Mouse (Mus musculus): ENCODE measurements around the gene Idh3a. TPM values are rescaled to one million over a fixed set of nuclear protein-coding genes. Genes with fewer than 3 reads are reported as not detected.

Idh3a gene
- polyA plus RNA-seq, 1 experiment from 2014 or later, result 159 TPM

GRCm38 (mm10) chr9:54646252-54646651 is 60.1 kb downstream of the Idh3a start:
- H3K4me2 ChIP-seq (ENCODE audit: low read depth, low read length), result no peak overlapping the region
- H3K36me3 ChIP-seq (ENCODE audit: control insufficient read depth, insufficient read depth, low read length), result no peaks in the 10 kb centered on the region
- H3K4me1 ChIP-seq (ENCODE audit: control insufficient read depth, insufficient read depth, low read length), result no peaks in the 10 kb centered on the region
- no peak overlapping the region for H3K27ac ChIP-seq (replicated peaks; ENCODE audit: low read depth, low read length)
- H3K9me3 ChIP-seq (ENCODE audit: control insufficient read depth, low read length), result no peaks in the 10 kb centered on the region
- DNase-seq (ENCODE audit: low spot score), result no peak
- H3K9ac ChIP-seq (ENCODE audit: low read depth, low read length), result no peak overlapping the region
- H3K4me3 ChIP-seq (ENCODE audit: low read depth, low read length), result no peak overlapping the region
- WGBS, result 70% methylated on average over 9 of the region's 9 CpGs
- no peak for ATAC-seq (ENCODE audit: low read depth)
- H3K27me3 ChIP-seq (replicated peaks; ENCODE audit: control insufficient read depth, insufficient read depth, low read length), result no peaks in the 10 kb centered on the region

GRCm38 (mm10) chr9:54647456-54647855 is 61.3 kb downstream of the Idh3a start:
- no peak overlapping the region for H3K9ac ChIP-seq (ENCODE audit: low read depth, low read length)
- H3K4me1 ChIP-seq (ENCODE audit: control insufficient read depth, insufficient read depth, low read length), result no peaks in the 10 kb centered on the region
- H3K27ac ChIP-seq (replicated peaks; ENCODE audit: low read depth, low read length), result no peak overlapping the region
- H3K4me3 ChIP-seq (ENCODE audit: low read depth, low read length), result no peak overlapping the region
- no peak overlapping the region for H3K4me2 ChIP-seq (ENCODE audit: low read depth, low read length)
- no peaks in the 10 kb centered on the region for H3K27me3 ChIP-seq (replicated peaks; ENCODE audit: control insufficient read depth, insufficient read depth, low read length)
- H3K36me3 ChIP-seq (ENCODE audit: control insufficient read depth, insufficient read depth, low read length), result no peaks in the 10 kb centered on the region
- no peak for ATAC-seq (ENCODE audit: low read depth)
- no peak for DNase-seq (ENCODE audit: low spot score)
- H3K9me3 ChIP-seq (ENCODE audit: control insufficient read depth, low read length), result no peaks in the 10 kb centered on the region
- 64% methylated on average over 2 of the region's 2 CpGs for WGBS

- no peak overlapping the region for H3K4me2 ChIP-seq (ENCODE audit: low read depth, low read length)
- H3K9ac ChIP-seq (ENCODE audit: low read depth, low read length), result no peak overlapping the region
- H3K4me1 ChIP-seq (ENCODE audit: control insufficient read depth, insufficient read depth, low read length), result no peaks in the 10 kb centered on the region
- H3K4me3 ChIP-seq (ENCODE audit: low read depth, low read length), result no peak overlapping the region
- DNase-seq (ENCODE audit: low spot score) (no peak), ATAC-seq (ENCODE audit: low read depth) (no peak)
- 79% methylated on average over 1 of the region's 1 CpGs for WGBS
- H3K9me3 ChIP-seq (ENCODE audit: control insufficient read depth, low read length), result no peaks in the 10 kb centered on the region
- H3K27ac ChIP-seq (replicated peaks; ENCODE audit: low read depth, low read length), result no peak overlapping the region
- no peaks in the 10 kb centered on the region for H3K27me3 ChIP-seq (replicated peaks; ENCODE audit: control insufficient read depth, insufficient read depth, low read length)
- H3K36me3 ChIP-seq (ENCODE audit: control insufficient read depth, insufficient read depth, low read length), result no peaks in the 10 kb centered on the region
Measured at GRCm38 (mm10) chr9:54649360-54649759, 63.2 kb downstream of the Idh3a start.

GRCm38 (mm10) chr9:54652778-54653177 is 66.6 kb downstream of the Idh3a start:
- Histone ChIP-seq H3K27me3 (replicated peaks; ENCODE audit: control insufficient read depth, insufficient read depth, low read length) (no peaks in the 10 kb centered on the region), H3K36me3 (ENCODE audit: control insufficient read depth, insufficient read depth, low read length) (no peaks in the 10 kb centered on the region), H3K27ac (replicated peaks; ENCODE audit: low read depth, low read length) (no peak overlapping the region), H3K9ac (ENCODE audit: low read depth, low read length) (no peak overlapping the region), H3K4me2 (ENCODE audit: low read depth, low read length) (no peak overlapping the region), H3K4me1 (ENCODE audit: control insufficient read depth, insufficient read depth, low read length) (no peaks in the 10 kb centered on the region), H3K9me3 (ENCODE audit: control insufficient read depth, low read length) (no peaks in the 10 kb centered on the region), H3K4me3 (ENCODE audit: low read depth, low read length) (no peak overlapping the region)
- ATAC-seq (ENCODE audit: low read depth) (no peak), DNase-seq (ENCODE audit: low spot score) (no peak)
- 82% methylated on average over 2 of the region's 2 CpGs for WGBS

Other genes with a start within 250 kb of the Idh3a start
- 7.7 and 8.3 TPM in 2 replicates for gene Dmxl2, start 84.7 kb upstream of the Idh3a start, polyA plus RNA-seq (2014; fragmentation: Nextera tagmentation; extraction: Ambion mirVana)
- not detected in 2 replicates for gene Sh2d7, start 47.4 kb upstream of the Idh3a start, polyA plus RNA-seq (2014; fragmentation: Nextera tagmentation; extraction: Ambion mirVana)
- gene Cib2, start 26.1 kb upstream of the Idh3a start, polyA plus RNA-seq (2014; fragmentation: Nextera tagmentation; extraction: Ambion mirVana), result 18.8 and 22.4 TPM in 2 replicates
- gene Acsbg1, start 75.5 kb downstream of the Idh3a start, polyA plus RNA-seq (2014; fragmentation: Nextera tagmentation; extraction: Ambion mirVana), result 2.9 and 3.5 TPM in 2 replicates
- 14.1 and 16.1 TPM in 2 replicates for gene Dnaja4, start 112.5 kb downstream of the Idh3a start, polyA plus RNA-seq (2014; fragmentation: Nextera tagmentation; extraction: Ambion mirVana)
- 143 and 154 TPM in 2 replicates for gene Wdr61, start 148.2 kb downstream of the Idh3a start, polyA plus RNA-seq (2014; fragmentation: Nextera tagmentation; extraction: Ambion mirVana)
- 389 and 501 TPM in 2 replicates for gene Crabp1, start 178.4 kb downstream of the Idh3a start, polyA plus RNA-seq (2014; fragmentation: Nextera tagmentation; extraction: Ambion mirVana)